Mouse (Mus musculus) T-cell, adult 2 months (primary cell): ENCODE data around the gene Cd80.
"Not testable (repeated sequence)": the region's sequence is repeated elsewhere in the genome, so short reads cannot be mapped to it uniquely, and the experiment has no call there.

Experiments
- DNase-seq: peaks from one replicate; pipeline ENCODE4 v3.0.0; 2022; ENCODE audit warnings: low spot score

The Cd80 gene

DNA sequence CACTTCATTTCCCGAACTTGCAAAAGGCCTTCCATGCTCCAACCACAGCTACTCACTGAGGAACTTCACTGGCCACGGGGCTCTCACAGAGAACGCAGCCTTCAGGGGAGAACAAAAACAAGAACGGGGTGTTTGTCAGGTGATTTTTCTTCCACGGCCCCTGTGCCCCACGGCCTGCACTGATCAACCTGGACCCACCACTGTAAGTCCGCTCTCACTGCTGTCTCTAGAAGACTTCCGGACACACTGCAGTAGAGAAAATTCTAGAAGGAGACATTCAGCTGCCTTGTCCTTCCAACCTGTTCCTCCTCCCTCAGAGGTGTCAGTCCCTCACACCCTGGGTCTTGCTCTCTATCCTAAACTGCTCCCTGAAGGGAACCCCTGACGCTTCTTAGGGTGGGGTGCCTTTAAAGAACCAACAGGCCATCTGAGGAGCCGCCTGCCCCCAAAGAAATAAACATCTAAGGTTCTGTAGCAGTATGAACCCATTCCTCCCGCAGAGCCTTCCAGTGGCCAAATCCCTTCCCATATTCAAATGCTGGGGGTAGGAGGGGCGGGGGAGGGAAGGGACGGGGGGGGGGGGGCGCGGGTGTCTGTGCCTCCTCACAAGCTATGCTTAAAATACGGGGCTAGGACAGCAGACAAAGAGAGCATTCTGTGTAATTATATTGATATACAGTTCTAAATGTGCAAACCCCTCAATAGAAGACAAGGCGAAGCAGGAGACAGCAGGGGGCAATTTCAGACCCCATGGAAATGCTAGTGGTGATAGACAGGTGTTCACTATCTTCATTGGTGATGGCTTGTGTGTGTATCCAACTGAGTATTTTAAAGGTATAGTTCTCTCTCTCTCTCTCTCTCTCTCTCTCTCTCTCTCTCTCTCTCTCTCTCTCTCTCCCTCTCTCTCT is at the start of gene Cd80:
Gene Cd80, plus strand, starts transcription at position 51 of the 908 bp plus-strand sequence.
- DNase-seq, result no peak

DNA sequence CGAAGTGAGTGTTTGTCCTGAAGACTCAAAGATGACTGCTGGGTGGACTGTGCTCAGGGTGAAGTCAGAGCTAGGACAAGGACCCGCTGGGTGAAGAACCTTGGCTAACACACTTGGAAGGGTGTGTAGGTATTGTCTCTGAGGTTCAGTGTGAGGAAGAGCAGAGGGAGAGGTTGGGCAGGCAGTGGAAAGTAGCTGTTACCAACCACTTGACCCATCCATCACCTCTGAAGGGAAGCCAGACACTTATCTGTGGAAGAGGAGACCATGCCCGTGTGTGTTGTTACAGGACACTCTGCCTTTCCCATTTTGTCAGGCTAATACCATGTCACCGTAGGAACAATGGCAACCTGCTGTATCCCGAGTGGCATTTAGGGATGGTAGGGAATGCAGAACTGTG is 49.1 kb upstream of the Cd80 start:
- DNase-seq, result no peak

DNA sequence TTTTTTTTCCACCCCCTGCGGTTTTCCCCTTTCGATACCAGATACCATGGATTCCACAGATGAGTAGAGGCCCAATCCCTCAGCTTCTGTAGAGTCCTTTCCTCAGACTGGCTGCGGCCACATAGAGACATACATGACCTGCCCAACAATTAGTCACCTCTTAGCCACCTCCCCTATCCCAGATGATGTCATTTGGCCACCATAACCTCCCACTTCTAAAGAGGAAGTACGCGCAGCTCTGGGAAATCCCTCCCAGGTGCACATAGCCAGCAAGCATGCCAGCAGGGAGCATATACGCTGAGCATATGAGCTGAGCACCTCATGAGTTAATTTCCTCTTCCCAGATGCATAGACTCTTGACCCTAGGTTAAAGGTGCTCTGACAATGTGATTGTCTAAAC is 48.7 kb upstream of the Cd80 start:
- no peak for DNase-seq

DNA sequence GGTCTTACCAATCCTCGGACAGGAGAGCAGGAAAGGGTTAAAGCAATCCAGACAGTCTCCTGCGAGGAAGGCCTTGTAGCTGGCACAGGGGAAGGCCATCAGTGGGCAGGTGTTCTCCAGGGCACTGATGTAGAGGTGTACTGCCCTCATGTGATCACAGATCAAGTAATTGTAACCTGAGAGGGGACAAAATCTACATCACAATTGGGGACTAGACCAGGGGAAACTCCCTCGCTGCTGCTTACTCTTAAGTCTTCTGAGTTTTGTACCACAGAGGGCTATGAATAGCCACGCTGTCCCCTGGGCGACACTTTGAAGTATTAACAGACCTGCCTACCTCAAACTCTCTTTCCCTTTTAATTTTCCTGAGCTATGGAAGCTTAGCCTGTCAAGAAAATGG is 47.8 kb upstream of the Cd80 start:
- no peak for DNase-seq

DNA sequence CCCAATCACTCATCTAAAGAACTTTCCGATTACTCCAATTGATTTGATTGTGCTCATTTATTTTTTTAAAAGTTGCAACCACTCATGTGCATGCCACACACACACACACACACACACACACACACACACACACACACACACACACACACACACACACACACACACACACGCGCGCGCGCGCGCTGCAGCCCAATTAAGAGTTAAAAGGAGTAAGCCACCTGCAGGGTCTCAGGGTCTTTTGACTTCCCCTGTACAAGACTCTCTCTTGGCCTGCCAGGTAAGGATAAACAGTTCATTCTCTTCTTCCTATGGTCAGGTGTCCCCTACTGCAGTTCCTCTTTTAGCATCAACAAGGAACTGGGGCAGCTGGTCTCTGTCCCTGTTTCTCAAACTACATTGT is 46.9 kb upstream of the Cd80 start:
- DNase-seq, result no peak

DNA sequence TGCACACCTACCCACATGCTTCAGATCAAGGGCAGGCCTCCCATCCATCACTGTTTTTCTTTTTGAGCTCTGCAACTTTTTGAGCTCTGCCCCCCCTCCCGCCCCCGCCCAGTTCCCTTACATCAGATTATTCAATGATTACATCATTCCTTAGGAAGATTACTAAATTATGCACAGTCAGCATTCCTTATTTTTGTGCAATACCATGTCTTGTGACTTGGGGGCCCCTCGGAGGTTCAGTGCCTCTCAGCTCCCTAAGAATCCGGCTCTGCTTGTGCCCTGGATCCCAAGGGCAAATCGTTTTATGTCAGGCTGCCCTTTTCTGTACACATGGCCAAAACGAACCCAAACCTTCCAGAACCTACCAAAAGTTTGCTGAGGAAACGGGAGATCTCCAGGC is 40.4 kb upstream of the Cd80 start:
- DNase-seq, result no peak

DNA sequence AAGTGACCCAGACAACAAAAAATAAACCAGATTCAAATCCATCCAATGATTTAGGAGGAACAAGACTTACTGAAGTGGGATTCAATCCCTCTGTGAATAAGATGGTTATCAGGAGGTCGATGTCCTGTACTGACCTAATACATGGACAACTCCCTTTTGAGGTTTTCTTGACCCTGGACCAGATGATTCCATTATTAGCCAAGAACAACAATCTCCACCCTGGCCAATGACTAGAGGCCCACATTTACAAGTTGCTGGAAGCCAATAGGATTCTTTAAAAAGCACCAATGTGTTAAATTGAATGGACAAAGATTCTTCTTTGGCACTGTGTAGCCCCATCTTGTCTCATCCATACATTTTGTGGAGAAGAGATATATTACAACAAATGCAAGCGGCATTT is 30.0 kb upstream of the Cd80 start:
- DNase-seq, result no peak

DNA sequence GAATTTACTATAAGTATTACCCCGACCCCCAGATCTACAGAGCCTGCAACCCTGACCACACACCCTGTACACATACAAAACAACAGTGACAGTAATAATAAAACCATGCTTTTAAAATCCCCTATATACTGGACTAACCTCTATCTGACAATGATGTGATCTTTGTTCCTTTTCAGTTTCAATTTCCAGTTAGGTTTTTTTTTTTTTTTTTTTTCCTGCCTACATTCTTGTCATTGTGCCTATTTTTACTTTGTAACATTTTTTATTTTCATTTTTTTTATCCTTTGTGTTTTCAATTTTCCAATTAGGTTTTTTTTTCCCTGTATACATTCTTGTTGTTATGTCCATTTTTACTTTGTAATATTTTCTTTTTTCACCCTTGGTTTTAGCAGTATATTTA is 29.6 kb upstream of the Cd80 start:
- DNase-seq, result no peak

DNA sequence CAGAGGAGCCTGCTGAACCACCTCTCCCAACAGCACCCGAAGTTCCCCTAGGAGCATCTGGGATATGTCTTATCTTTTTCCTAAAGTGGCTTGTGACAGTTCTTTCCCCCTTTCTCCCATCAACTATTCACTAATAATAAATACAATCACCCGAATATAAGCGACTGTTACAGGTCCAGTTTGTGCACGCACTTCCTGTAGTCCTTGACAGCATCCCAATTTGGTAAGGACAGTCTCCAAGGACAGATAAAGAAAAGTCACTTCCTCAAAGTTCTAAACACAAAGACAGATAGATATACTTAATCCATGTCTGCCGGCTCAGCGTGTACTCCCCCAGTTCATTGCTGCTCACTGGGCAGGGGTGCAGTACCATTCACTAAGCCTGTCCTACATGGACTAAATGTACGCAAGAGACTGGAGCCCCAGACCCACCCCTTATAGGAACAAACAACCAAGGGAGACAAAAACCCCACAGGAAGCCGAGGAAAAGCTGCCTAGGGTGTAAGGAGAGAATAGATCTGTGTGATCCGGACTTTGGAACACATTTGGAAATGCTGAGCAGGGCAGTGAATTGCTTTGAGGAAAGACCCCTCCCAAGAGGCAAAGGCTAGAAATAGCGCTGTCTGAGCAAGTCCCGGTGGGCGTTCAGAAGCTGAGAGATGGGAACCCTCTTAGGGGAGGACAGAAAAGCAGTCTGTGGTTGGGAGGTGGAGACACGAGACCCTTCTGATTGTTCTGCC is 23.7 kb upstream of the Cd80 start:
- DNase-seq, result no peak

DNA sequence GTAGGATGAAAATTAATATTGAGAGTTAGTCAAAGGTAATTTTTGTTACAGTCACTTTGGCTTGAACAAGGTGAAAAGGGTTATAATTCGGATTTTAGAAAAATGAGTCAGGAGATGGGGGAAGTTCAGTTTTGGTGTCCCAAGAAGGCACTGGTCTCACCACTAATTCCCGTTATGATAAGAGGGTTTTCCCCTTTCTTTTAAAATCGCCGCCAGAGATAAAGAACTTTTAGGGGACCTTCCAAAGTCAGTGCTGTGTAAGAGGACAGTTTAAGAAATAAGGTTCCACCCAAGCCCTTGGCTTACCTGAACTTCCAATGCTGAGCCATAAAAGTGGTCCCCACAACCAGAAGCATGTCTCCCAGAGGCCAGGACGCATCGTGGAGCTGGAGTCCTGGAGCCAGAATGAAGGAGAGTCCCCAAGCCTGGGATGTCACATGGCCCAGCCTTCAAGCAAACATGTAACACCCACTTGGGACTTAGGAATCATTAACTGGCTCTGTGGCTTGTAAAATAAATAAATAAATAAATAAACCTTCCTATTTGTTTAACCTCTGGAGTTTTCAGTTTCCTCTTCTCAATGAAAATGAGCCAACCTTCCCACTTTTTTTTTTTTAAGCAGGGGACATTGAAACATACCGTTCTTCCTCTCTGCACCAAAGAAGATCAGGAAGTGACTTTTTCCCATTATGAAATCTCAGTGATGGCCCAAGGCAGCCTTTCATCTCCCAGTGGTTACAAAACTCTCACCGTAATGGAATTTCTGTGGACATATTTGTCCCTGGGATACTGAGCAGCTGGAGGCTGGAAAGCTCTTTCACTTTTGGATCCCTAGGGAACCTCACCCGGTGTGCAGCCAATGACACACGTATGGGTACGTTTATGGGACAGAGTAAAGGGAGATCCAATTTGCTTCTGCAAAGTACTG is 22.6 kb upstream of the Cd80 start, which contains the start of gene Pla1a:
Gene Pla1a, minus strand, starts transcription at position 648 of the 928 bp plus-strand sequence.
- no peak for DNase-seq

DNA sequence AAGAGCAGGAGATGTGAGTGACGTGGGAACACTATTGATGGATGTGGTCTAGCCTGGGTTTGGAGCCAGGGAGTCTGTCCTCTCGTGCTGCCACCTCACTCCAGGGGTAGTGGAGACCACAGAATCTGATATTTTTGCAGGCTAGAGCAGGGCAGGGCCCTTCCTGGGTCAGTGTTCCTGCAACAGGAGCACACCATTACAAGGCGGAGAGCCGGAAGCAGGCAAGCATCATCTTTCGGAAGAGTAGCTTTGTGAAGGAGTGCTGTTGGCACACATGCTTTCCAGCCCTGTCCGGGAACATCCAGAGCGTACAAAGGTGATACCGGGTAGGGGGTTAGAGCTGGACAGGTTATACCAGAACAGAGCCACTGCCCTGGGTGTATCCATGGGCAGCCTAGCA is 21.8 kb upstream of the Cd80 start:
- no peak for DNase-seq

DNA sequence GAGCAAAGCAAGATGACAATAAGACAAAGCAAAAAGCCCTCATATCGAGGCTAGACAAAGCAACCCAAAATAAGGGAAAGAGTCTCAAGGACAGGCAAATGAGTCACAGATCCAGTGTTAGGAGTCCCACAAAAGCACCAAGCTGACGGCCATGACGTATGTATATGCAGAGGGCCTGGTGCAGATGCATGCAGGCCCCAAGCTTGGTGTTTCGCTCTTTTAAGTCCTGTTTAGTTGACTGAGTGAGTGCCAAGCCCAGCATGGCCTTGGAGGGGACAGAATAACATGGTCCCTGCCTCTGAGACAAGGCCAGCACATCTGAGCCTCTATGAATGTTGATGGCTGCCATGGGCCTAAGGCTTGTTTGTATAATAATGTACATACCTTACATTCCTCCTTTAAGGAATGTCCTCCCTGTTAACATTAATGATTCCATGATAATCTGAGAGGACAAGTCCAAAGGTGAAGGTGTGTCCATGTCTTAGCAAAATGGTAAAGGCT is 21.0 kb upstream of the Cd80 start:
- no peak for DNase-seq

DNA sequence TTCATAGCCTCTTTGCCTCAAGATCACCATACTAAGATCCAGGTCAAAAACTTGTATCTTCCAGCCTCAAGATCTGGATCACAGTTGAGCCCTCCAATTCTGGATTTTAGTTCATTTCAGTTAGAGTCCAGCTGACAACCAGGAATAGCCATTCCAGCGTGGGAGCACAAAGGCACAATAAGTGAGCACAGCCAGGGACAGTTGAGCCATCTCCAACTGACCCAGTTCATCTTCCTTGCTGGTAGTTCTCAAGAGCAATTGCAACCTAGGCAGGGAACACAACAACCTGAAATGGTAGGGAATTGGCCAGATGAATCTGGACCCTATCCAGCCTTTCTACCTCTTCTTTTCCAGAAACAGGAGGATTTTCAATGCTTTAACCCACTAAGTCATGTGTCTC is 16.2 kb upstream of the Cd80 start:
- no peak for DNase-seq

DNA sequence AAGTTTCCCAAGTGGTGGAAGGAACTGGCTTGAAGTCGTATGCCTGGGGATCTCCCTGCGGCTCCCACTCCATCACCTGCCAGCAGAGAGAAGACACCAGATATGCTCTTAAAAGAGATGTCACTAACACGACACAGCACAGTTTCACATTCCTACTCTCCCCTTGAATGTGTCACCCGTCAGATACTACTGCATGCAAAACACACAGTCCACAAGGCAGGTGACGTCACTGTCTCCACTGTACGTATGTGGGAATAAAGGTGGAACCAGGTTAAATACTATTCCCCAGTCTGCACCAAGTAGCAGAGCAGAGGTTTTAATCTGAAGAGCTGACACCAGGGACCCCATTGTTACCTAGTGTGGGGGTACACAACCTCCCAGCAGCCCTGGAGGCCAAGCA is 15.0 kb upstream of the Cd80 start:
- DNase-seq, result no peak

DNA sequence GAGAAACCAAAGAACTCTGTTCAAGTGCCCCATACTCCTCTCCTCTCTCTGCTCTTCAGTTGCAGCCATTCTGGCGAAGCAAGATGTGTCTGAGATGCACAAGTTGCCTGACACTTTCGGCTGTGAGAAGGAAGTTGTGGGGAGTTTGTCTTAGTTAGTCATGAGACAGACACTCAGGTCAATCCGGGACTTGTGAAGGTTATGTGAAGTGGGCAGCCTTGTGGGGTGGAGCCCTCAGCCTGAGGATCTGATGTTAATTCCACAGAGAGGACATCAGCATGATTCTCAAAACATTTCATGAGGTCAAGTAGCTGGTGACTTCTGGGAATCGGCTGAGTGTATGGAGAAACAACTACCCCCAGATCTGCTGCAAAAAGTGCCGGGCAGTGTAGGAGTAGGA is 13.8 kb upstream of the Cd80 start:
- DNase-seq, result no peak

DNA sequence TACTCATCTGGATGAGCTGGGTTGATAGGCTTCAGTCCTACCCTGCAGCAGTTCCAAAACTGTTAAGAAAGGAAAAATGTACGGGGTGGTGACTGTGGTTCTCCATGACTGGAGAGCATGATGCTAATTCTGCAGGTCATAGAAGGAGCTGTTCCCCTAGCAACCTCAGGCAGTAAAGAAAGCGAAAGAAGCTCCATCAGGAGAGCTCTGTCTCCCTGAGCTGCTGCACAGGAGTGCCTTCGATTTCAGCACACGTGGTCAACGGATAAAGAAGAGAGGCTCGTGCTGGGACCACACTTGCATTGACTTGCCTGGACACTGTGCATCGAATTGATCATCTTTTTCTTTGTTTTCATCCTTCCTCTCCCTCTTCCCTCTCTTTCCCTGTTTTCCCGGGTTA is 13.1 kb upstream of the Cd80 start:
- DNase-seq, result no peak

DNA sequence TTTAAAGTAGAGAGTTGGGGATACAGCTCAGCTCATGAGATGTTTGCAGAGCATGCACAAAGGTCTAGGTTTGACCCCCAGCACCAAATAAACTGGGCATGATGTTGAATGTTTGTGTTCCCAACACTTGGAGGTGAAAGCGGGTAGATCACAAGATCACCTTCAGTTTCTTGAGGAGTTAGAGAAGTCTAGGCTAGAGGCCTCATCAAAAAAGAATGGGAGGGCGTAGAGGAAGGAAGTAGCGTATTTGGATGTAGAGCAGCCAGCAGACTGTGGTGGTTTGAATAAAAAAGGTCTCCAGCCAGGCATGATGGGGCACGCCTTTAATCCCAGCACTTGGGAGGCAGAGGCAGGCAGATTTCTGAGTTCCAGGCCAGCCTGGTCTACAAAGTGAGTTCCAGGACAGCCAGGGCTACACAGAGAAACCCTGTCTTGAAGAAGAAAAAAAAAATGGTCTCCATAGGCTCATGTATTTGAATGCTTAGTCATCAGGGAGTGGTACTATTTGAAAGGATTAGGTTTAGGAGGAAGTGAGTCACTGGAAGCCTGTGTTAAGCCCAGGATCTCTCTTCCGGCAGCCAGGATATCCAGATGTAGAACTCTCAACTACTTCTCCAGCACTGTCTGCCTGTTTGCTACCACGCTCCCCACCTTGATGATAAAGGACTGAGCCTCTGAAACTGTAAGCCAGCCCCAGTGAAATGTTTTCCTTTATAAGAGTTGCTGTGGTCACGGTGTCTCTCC is 11.5 kb upstream of the Cd80 start:
- DNase-seq, result no peak

DNA sequence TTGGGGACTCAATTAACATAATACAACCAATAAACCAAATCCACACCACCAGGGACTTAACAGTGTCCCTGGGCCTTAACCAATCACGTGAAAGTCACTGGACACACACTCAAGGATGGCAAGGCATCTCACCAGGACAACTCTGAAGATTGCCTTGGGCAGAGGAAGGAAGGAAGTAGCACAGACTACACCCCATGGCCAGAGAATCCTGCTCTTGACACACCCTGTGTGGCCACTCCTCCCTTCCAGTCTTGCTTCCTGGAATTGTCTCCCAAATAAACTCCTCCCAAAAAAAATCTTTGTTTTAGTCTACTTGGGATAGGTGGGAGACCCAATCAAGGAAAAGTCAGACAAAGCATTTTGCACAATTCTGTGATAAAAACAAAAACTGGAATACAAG is 10.3 kb upstream of the Cd80 start:
- no peak for DNase-seq

DNA sequence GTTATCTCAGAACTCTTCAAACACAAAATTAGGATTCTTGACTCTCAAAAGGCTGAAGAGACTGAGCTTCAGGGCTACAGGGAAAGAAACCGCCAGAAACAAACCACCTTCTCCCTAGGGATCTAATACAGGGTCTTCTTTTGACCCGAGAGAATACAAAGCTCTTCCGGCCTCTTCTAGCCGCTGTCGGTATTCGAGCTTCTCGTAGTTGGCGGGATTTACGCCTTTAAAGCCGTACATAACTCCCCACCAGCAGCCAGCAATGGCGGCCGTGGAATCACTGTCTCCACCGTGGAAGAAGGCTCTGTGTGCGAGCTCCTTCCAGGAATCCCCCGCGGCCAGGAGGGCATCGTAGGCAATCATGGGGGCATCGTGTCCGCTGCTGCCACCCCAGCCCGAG is 9.8 kb upstream of the Cd80 start:
- no peak for DNase-seq

DNA sequence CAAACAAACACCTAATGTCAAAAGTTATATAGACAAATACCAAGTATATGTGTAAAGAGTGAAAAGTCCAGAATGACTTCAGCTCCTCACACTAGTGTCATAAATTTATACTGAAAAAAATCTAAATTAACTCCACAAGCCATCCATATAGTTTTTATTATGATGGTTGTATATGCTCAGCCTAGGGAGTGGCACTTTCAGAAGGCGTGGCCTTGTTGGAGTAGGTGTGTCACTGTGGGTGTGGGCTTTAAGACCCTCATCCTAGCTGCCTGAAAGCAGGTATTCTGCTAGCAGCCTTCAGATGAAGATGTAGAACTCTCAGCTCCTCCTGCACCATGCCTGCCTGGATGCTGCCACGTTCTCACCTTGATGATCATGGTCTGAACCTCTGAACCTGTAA is 9.2 kb upstream of the Cd80 start:
- not testable (repeated sequence) for DNase-seq

DNA sequence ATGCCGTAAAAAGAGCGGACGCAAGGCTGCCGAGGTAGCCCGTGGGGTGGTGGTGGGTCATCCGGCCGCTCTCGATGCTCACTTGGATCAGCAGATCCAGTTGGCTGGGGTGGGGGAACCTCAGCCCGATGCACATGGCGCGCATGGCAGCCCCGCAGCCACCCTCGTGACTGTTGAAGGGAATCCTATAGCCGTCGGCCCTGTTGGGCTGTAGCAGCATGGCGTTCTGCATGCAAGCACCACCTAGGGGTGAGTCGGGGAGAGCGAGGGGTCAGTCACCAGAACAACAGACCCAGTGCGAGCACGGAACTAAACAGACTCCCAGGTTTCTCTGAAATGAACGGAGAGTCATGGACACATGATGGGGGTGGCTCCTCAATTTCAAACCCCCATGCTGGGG is 8.0 kb upstream of the Cd80 start:
- DNase-seq, result no peak
